Mouse (Mus musculus) intestine, postnatal 0 days (tissue): ENCODE data around the gene P2rx6. TPM values are rescaled to one million over a fixed set of nuclear protein-coding genes. Genes with fewer than 3 reads are reported as not detected.
"Not testable (repeated sequence)": the region's sequence is repeated elsewhere in the genome, so short reads cannot be mapped to it uniquely, and the experiment has no call there.

Experiments used
- ATAC-seq: fragments of 200-750 bp; cut with Nextera tagmentation; 2 replicates; pipeline ENCODE4 v1.8.0; 2017; ENCODE audit warnings: mild to moderate bottlenecking, moderate TSS enrichment, moderate library complexity
- H3K27ac ChIP-seq: fragments of 300-500 bp; sonication (generic); 2 replicates; pipeline ENCODE4 v1.5.1; 2014; ENCODE audit warnings: mild to moderate bottlenecking, low read depth, low read length, moderate library complexity
- H3K27me3 ChIP-seq: fragments of 300-500 bp; sonication (generic); replicated peaks from 2 replicates; pipeline ENCODE4 v1.6.1; 2014; ENCODE audit warnings: low read length, mixed read lengths; ENCODE audit not compliant: control insufficient read depth, insufficient read depth
- H3K36me3 ChIP-seq: fragments of 300-500 bp; sonication (generic); 2 replicates; pipeline ENCODE4 v1.6.1; 2014; ENCODE audit warnings: mild to moderate bottlenecking, moderate library complexity; ENCODE audit not compliant: control insufficient read depth, insufficient read depth
- H3K4me1 ChIP-seq: fragments of 300-500 bp; sonication (generic); replicated peaks from 2 replicates; pipeline ENCODE4 v1.6.1; 2014; ENCODE audit warnings: antibody characterized with exemption, low read length, mixed read lengths; ENCODE audit not compliant: control insufficient read depth, insufficient read depth
- H3K4me2 ChIP-seq: fragments of 300-500 bp; sonication (generic); replicated peaks from 2 replicates; pipeline ENCODE4 v1.6.1; 2014; ENCODE audit warnings: low read depth, mild to moderate bottlenecking, moderate library complexity
- H3K4me3 ChIP-seq: fragments of 300-500 bp; sonication (generic); 2 replicates; pipeline ENCODE4 v1.5.1; 2014; ENCODE audit warnings: low read depth, low read length
- H3K9ac ChIP-seq: fragments of 300-500 bp; sonication (generic); 2 replicates; pipeline ENCODE4 v1.6.1; 2014; ENCODE audit warnings: mild to moderate bottlenecking, low read depth, low read length
- H3K9me3 ChIP-seq: fragments of 300-500 bp; sonication (generic); 2 replicates; pipeline ENCODE4 v1.6.1; 2016; ENCODE audit warnings: mixed run types; ENCODE audit not compliant: control insufficient read depth
- CTCF ChIP-seq: sonication (generic); IDR thresholded peaks from 2 replicates; pipeline ENCODE4 v1.5.1; 2016; ENCODE audit warnings: low read depth, mild to moderate bottlenecking, control low read depth, antibody characterized with exemption, moderate library complexity
- WGBS: fragments of 180-500 bp; shearing (Covaris S2); extraction: QIAGEN DNeasy Blood & Tissue Kit; methylation state at CpG from one replicate; pipeline ENCODE4 v1.1.7; 2014; 5-methylcytosine and 5-hydroxymethylcytosine counted together
- polyA plus RNA-seq: library from polyadenylated mRNA; unstranded; fragments of >200 nt; fragmentation: Nextera tagmentation; extraction: Ambion mirVana; gene quantifications from 2 replicates; pipeline ENCODE4 v1.2.1, GENCODE M21; 2015

The P2rx6 gene
- polyA plus RNA-seq, 1 experiment from 2014 or later, result 0.73 TPM

GRCm38 (mm10) chr16:17552837-17553236 lies 8.8 kb upstream of the P2rx6 start:
- Histone ChIP-seq H3K4me1 (no peaks in the 10 kb centered on the region), H3K27ac (no peak overlapping the region), H3K4me3 (no peak overlapping the region), H3K4me2 (no peak overlapping the region), H3K36me3 (no peaks in the 10 kb centered on the region), H3K9ac (no peak overlapping the region), H3K27me3 (no peaks in the 10 kb centered on the region), H3K9me3 (no peaks in the 10 kb centered on the region)
- no peak for TF ChIP-seq CTCF
- WGBS, result 73% methylated on average over 7 of the region's 7 CpGs
- no peak for ATAC-seq

- no peaks in the 10 kb centered on the region for H3K27me3 ChIP-seq
- 9% methylated on average over 18 of the region's 18 CpGs for WGBS
- no peak overlapping the region for H3K9ac ChIP-seq
- ATAC-seq, result peak; percentile 94
- H3K9me3 ChIP-seq, result no peaks in the 10 kb centered on the region
- peak overlapping the region; percentile 60 for H3K4me2 ChIP-seq
- no peak overlapping the region; the same call in 1 of the 2 replicates for H3K27ac ChIP-seq
- no peaks in the 10 kb centered on the region; the same call in 1 of the 2 replicates for H3K4me1 ChIP-seq
- TF ChIP-seq CTCF, result no peak
- 0 out of 2 replicates have a peak overlapping the region, but pooled peaks have one; percentile 7 for H3K4me3 ChIP-seq
- H3K36me3 ChIP-seq, result no peaks in the 10 kb centered on the region
Observed at GRCm38 (mm10) chr16:17553910-17554685, 7.6 kb upstream of the P2rx6 start.

- not testable (repeated sequence) for H3K36me3 ChIP-seq, ATAC-seq, H3K9me3 ChIP-seq, H3K4me1 ChIP-seq, H3K4me3 ChIP-seq, H3K27me3 ChIP-seq, H3K27ac ChIP-seq, H3K9ac ChIP-seq
- 19% methylated on average over 4 of the region's 4 CpGs for WGBS
- peak overlapping the region; percentile 60 for H3K4me2 ChIP-seq
Observed at GRCm38 (mm10) chr16:17554702-17555101, 7.0 kb upstream of the P2rx6 start.

GRCm38 (mm10) chr16:17556180-17556579 lies 5.5 kb upstream of the P2rx6 start:
- H3K9me3 ChIP-seq, result no peaks in the 10 kb centered on the region
- no peak overlapping the region for H3K4me3 ChIP-seq
- H3K27me3 ChIP-seq, result no peaks in the 10 kb centered on the region
- H3K4me2 ChIP-seq, result no peak overlapping the region
- 83% methylated on average over 4 of the region's 4 CpGs for WGBS
- H3K4me1 ChIP-seq, result no peaks in the 10 kb centered on the region; the same call in none of the 2 replicates
- no peak overlapping the region for H3K27ac ChIP-seq
- H3K9ac ChIP-seq, result no peak overlapping the region
- TF ChIP-seq CTCF, result no peak
- ATAC-seq, result no peak
- H3K36me3 ChIP-seq, result no peaks in the 10 kb centered on the region

GRCm38 (mm10) chr16:17556907-17557306 lies 4.8 kb upstream of the P2rx6 start:
- no peaks in the 10 kb centered on the region; the same call in none of the 2 replicates for H3K4me1 ChIP-seq
- no peaks in the 10 kb centered on the region for H3K36me3 ChIP-seq
- no peaks in the 10 kb centered on the region for H3K9me3 ChIP-seq
- no peak overlapping the region for H3K4me3 ChIP-seq
- H3K9ac ChIP-seq, result no peak overlapping the region
- WGBS, result 57% methylated on average over 4 of the region's 4 CpGs
- no peaks in the 10 kb centered on the region for H3K27me3 ChIP-seq
- ATAC-seq, result no peak
- TF ChIP-seq CTCF, result no peak
- H3K27ac ChIP-seq, result no peak overlapping the region
- no peak overlapping the region for H3K4me2 ChIP-seq

GRCm38 (mm10) chr16:17557947-17558480 lies 3.7 kb upstream of the P2rx6 start:
- peak; percentile 99 for TF ChIP-seq CTCF
- H3K9ac ChIP-seq, result no peak overlapping the region
- H3K4me2 ChIP-seq, result peak overlapping the region; percentile 51
- H3K27ac ChIP-seq, result no peak overlapping the region
- WGBS, result 3% methylated on average over 5 of the region's 5 CpGs
- no peak overlapping the region for H3K4me3 ChIP-seq
- ATAC-seq, result 0 out of 2 replicates have a peak, but pooled peaks have one; percentile 9
- H3K36me3 ChIP-seq, result no peaks in the 10 kb centered on the region
- no peaks in the 10 kb centered on the region; the same call in none of the 2 replicates for H3K4me1 ChIP-seq
- no peaks in the 10 kb centered on the region for H3K27me3 ChIP-seq
- no peaks in the 10 kb centered on the region for H3K9me3 ChIP-seq
